Mouse (Mus musculus): ENCODE data around the gene Acsbg2. TPM values are rescaled to one million over a fixed set of nuclear protein-coding genes. Genes with fewer than 3 reads are reported as not detected.

Acsbg2 gene
- polyA plus RNA-seq, 1 experiment from 2014 or later, result not detected

DNA sequence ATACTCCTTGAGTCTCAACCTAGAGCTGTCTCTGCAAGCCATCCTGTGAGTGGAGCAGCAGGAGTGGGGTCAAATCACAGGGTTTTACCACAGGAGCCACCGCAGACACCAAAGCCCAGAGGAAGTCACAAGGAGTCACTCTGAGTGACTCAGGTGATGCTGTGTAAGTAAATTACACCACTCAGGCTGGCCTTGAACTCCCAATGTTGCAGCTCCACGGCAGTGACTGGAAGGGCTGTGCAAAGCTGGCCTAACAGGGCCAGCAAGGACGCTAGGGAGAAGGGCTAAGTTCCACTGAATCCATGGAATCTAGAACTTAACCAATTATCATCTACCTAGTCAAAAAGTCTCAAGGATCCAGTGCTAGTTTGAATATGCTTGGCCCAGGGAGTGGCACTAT, 31.9 kb upstream of the Acsbg2 start:
- H3K27me3 ChIP-seq (ENCODE audit: control insufficient read depth, insufficient read depth, low read length), result no peaks in the 10 kb centered on the region
- WGBS, result 92% methylated on average over 3 of the region's 3 CpGs
- H3K9me3 ChIP-seq (ENCODE audit: control insufficient read depth, low read length), result no peaks in the 10 kb centered on the region
- H3K27ac ChIP-seq (replicated peaks in 1 of 2; ENCODE audit: control insufficient read depth in 1 of 2, insufficient read depth in 1 of 2, low read depth in 2 of 2, low read length in 2 of 2), result no peak overlapping the region
- ATAC-seq (ENCODE audit: insufficient number of reproducible peaks, insufficient read depth, low FRiP score, low read depth), result no peak
- no peak overlapping the region for H3K4me2 ChIP-seq (ENCODE audit: low read length)
- H3K4me3 ChIP-seq (ENCODE audit: control insufficient read depth in 1 of 2, insufficient read depth in 1 of 2, low read depth in 1 of 2, low read length in 2 of 2), result no peak overlapping the region
- H3K4me1 ChIP-seq (ENCODE audit: control insufficient read depth in 2 of 2, insufficient read depth in 2 of 2, low read length in 2 of 2), result peaks cover 13 to 16% of the 10 kb centered on the region in 2 experiments
- peaks cover 54% of the 10 kb centered on the region for H3K36me3 ChIP-seq (ENCODE audit: control insufficient read depth, insufficient read depth, low read length)
- H3K9ac ChIP-seq (ENCODE audit: low read length), result no peak overlapping the region

DNA sequence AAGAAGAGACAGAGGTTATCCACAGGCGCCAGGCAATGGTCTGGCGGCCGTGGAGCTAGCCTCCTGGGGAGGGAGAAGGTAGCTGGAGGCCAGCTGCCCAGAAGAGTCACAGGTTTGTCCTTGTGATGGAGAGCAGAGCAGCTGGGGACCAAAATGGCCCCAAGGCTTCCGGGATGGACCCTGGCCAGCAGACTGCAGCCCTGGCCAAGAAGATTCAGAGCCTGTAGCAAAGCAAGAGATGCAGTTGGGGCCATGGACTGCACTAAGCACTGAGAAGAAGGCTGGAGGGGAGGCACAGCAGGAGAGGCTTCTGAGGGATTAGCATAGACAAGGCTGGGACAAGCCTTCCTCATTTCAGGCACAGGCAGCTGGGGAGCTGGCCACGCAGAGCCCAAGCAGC, 28.5 kb upstream of the Acsbg2 start:
- Histone ChIP-seq H3K9ac (ENCODE audit: low read length) (no peak overlapping the region), H3K4me3 (ENCODE audit: control insufficient read depth in 1 of 2, insufficient read depth in 1 of 2, low read depth in 1 of 2, low read length in 2 of 2) (no peak overlapping the region), H3K4me2 (ENCODE audit: low read length) (no peak overlapping the region), H3K27me3 (ENCODE audit: control insufficient read depth, insufficient read depth, low read length) (no peaks in the 10 kb centered on the region), H3K9me3 (ENCODE audit: control insufficient read depth, low read length) (no peaks in the 10 kb centered on the region), H3K4me1 (ENCODE audit: control insufficient read depth in 2 of 2, insufficient read depth in 2 of 2, low read length in 2 of 2) (peaks cover 5 to 10% of the 10 kb centered on the region in 2 experiments), H3K36me3 (ENCODE audit: control insufficient read depth, insufficient read depth, low read length) (peaks cover 74% of the 10 kb centered on the region), H3K27ac (replicated peaks in 1 of 2; ENCODE audit: control insufficient read depth in 1 of 2, insufficient read depth in 1 of 2, low read depth in 2 of 2, low read length in 2 of 2) (no peak overlapping the region)
- ATAC-seq (ENCODE audit: insufficient number of reproducible peaks, insufficient read depth, low FRiP score, low read depth), result no peak
- 81% methylated on average over 5 of the region's 5 CpGs for WGBS

DNA sequence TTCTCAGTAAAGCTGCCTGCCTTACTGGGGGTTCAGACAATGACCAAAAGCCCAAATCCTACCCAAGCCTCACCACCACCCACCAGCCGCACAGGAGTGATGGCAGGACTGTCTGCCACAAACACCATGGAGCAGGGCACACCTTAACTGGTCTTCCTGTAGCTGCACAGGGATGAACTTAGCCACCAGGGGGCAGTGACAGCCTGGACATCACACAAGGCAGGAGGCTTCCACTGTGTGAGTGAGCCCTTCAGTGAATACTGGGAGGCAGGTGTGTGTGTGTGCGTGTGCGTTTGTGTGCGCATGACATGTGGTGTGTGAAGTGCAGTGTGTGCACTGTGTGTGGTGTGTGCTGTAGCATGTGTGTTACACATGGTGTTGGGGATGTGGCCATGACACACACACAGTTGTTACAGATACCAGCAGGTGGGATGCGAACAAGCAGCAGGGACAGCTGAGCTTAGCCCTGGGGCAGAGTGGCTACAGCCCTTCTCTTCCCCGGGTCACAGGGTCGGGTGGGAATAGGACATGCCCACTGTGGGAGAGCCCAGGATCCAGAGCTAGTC, 23.5 kb upstream of the Acsbg2 start:
- H3K4me2 ChIP-seq (ENCODE audit: low read length), result no peak overlapping the region
- H3K4me1 ChIP-seq (ENCODE audit: control insufficient read depth in 2 of 2, insufficient read depth in 2 of 2, low read length in 2 of 2), result no peaks in the 10 kb centered on the region
- H3K27ac ChIP-seq (replicated peaks in 1 of 2; ENCODE audit: control insufficient read depth in 1 of 2, insufficient read depth in 1 of 2, low read depth in 2 of 2, low read length in 2 of 2), result no peak overlapping the region
- no peaks in the 10 kb centered on the region for H3K9me3 ChIP-seq (ENCODE audit: control insufficient read depth, low read length)
- ATAC-seq (ENCODE audit: insufficient number of reproducible peaks, insufficient read depth, low FRiP score, low read depth), result 0 out of 2 replicates have a peak, but pooled peaks have one; percentile 41
- H3K36me3 ChIP-seq (ENCODE audit: control insufficient read depth, insufficient read depth, low read length), result peaks cover 96% of the 10 kb centered on the region
- H3K4me3 ChIP-seq (ENCODE audit: control insufficient read depth in 1 of 2, insufficient read depth in 1 of 2, low read depth in 1 of 2, low read length in 2 of 2), result no peak overlapping the region
- WGBS, result 80% methylated on average over 7 of the region's 7 CpGs
- no peaks in the 10 kb centered on the region for H3K27me3 ChIP-seq (ENCODE audit: control insufficient read depth, insufficient read depth, low read length)
- no peak overlapping the region for H3K9ac ChIP-seq (ENCODE audit: low read length)

- 89% methylated on average over 6 of the region's 6 CpGs for WGBS
- Histone ChIP-seq H3K4me2 (ENCODE audit: low read length) (no peak overlapping the region), H3K9me3 (ENCODE audit: control insufficient read depth, low read length) (no peaks in the 10 kb centered on the region), H3K36me3 (ENCODE audit: control insufficient read depth, insufficient read depth, low read length) (peaks cover 96% of the 10 kb centered on the region), H3K4me3 (ENCODE audit: control insufficient read depth in 1 of 2, insufficient read depth in 1 of 2, low read depth in 1 of 2, low read length in 2 of 2) (no peak overlapping the region), H3K9ac (ENCODE audit: low read length) (no peak overlapping the region), H3K27ac (replicated peaks in 1 of 2; ENCODE audit: control insufficient read depth in 1 of 2, insufficient read depth in 1 of 2, low read depth in 2 of 2, low read length in 2 of 2) (no peak overlapping the region), H3K4me1 (ENCODE audit: control insufficient read depth in 2 of 2, insufficient read depth in 2 of 2, low read length in 2 of 2) (no peaks in the 10 kb centered on the region), H3K27me3 (ENCODE audit: control insufficient read depth, insufficient read depth, low read length) (no peaks in the 10 kb centered on the region)
- no peak for ATAC-seq (ENCODE audit: insufficient number of reproducible peaks, insufficient read depth, low FRiP score, low read depth)
These were observed 22.4 kb upstream of the Acsbg2 start for GRCm38 (mm10) chr17:56896513-56897129.

GRCm38 (mm10) chr17:56895368-56895918, 21.2 kb upstream of the Acsbg2 start:
- Histone ChIP-seq H3K4me2 (ENCODE audit: low read length) (no peak overlapping the region), H3K9ac (ENCODE audit: low read length) (no peak overlapping the region), H3K9me3 (ENCODE audit: control insufficient read depth, low read length) (no peaks in the 10 kb centered on the region), H3K4me1 (ENCODE audit: control insufficient read depth in 2 of 2, insufficient read depth in 2 of 2, low read length in 2 of 2) (no peaks in the 10 kb centered on the region), H3K27me3 (ENCODE audit: control insufficient read depth, insufficient read depth, low read length) (no peaks in the 10 kb centered on the region), H3K27ac (replicated peaks in 1 of 2; ENCODE audit: control insufficient read depth in 1 of 2, insufficient read depth in 1 of 2, low read depth in 2 of 2, low read length in 2 of 2) (no peak overlapping the region), H3K36me3 (ENCODE audit: control insufficient read depth, insufficient read depth, low read length) (peaks cover 95% of the 10 kb centered on the region), H3K4me3 (ENCODE audit: control insufficient read depth in 1 of 2, insufficient read depth in 1 of 2, low read depth in 1 of 2, low read length in 2 of 2) (no peak overlapping the region)
- ATAC-seq (ENCODE audit: insufficient number of reproducible peaks, insufficient read depth, low FRiP score, low read depth), result no peak
- 91% methylated on average over 9 of the region's 9 CpGs for WGBS

- no peak overlapping the region for H3K27ac ChIP-seq (replicated peaks in 1 of 2; ENCODE audit: control insufficient read depth in 1 of 2, insufficient read depth in 1 of 2, low read depth in 2 of 2, low read length in 2 of 2)
- no peaks in the 10 kb centered on the region for H3K4me1 ChIP-seq (ENCODE audit: control insufficient read depth in 2 of 2, insufficient read depth in 2 of 2, low read length in 2 of 2)
- no peak overlapping the region for H3K9ac ChIP-seq (ENCODE audit: low read length)
- H3K4me3 ChIP-seq (ENCODE audit: control insufficient read depth in 1 of 2, insufficient read depth in 1 of 2, low read depth in 1 of 2, low read length in 2 of 2), result no peak overlapping the region
- no peaks in the 10 kb centered on the region for H3K27me3 ChIP-seq (ENCODE audit: control insufficient read depth, insufficient read depth, low read length)
- H3K4me2 ChIP-seq (ENCODE audit: low read length), result no peak overlapping the region
- 87% methylated on average over 2 of the region's 2 CpGs for WGBS
- peaks cover 7% of the 10 kb centered on the region for H3K9me3 ChIP-seq (ENCODE audit: control insufficient read depth, low read length)
- peaks cover 54% of the 10 kb centered on the region for H3K36me3 ChIP-seq (ENCODE audit: control insufficient read depth, insufficient read depth, low read length)
- no peak for ATAC-seq (ENCODE audit: insufficient number of reproducible peaks, insufficient read depth, low FRiP score, low read depth)
These were observed 15.8 kb upstream of the Acsbg2 start for GRCm38 (mm10) chr17:56890018-56890417.

DNA sequence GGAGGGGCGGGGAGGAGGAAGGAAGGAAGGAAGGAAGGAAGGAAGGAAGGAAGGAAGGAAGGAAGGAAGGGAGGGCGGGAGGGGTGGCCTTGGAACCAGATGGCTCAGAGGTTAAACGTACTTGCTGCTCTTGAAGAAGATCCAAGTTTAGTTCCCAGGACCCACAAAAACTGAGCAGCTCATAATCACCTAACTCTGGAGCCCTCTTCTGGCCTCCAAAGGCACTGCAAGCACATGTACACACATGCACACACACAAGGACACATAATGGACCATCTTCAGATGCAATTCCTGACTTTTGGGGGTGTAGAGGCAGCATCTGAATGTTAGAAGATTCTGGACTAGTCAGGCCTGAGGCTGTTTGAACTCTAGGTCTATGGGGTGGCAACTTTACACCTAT, 13.8 kb upstream of the Acsbg2 start:
- H3K27me3 ChIP-seq (ENCODE audit: control insufficient read depth, insufficient read depth, low read length), result no peaks in the 10 kb centered on the region
- no peak for ATAC-seq (ENCODE audit: insufficient number of reproducible peaks, insufficient read depth, low FRiP score, low read depth)
- peaks cover 14 to 19% of the 10 kb centered on the region in 2 experiments; a peak in 3 of 4 replicates for H3K4me1 ChIP-seq (ENCODE audit: control insufficient read depth in 2 of 2, insufficient read depth in 2 of 2, low read length in 2 of 2)
- no peak overlapping the region for H3K27ac ChIP-seq (replicated peaks in 1 of 2; ENCODE audit: control insufficient read depth in 1 of 2, insufficient read depth in 1 of 2, low read depth in 2 of 2, low read length in 2 of 2)
- H3K9me3 ChIP-seq (ENCODE audit: control insufficient read depth, low read length), result peaks cover 7% of the 10 kb centered on the region
- H3K36me3 ChIP-seq (ENCODE audit: control insufficient read depth, insufficient read depth, low read length), result peaks cover 34% of the 10 kb centered on the region
- H3K9ac ChIP-seq (ENCODE audit: low read length), result no peak overlapping the region
- 91% methylated on average over 2 of the region's 3 CpGs for WGBS
- H3K4me3 ChIP-seq (ENCODE audit: control insufficient read depth in 1 of 2, insufficient read depth in 1 of 2, low read depth in 1 of 2, low read length in 2 of 2), result no peak overlapping the region
- no peak overlapping the region for H3K4me2 ChIP-seq (ENCODE audit: low read length)
